Mouse (Mus musculus): ENCODE results near the gene Ccdc177. TPM values are rescaled to one million over a fixed set of nuclear protein-coding genes. Genes with fewer than 3 reads are reported as not detected.
A peak's percentile ranks its signal among the peaks of the same experiment; 100 is the strongest.

Gene Ccdc177
- total RNA-seq, 2 experiments from 2014 or later = 12.9 to 15.5 TPM

DNA sequence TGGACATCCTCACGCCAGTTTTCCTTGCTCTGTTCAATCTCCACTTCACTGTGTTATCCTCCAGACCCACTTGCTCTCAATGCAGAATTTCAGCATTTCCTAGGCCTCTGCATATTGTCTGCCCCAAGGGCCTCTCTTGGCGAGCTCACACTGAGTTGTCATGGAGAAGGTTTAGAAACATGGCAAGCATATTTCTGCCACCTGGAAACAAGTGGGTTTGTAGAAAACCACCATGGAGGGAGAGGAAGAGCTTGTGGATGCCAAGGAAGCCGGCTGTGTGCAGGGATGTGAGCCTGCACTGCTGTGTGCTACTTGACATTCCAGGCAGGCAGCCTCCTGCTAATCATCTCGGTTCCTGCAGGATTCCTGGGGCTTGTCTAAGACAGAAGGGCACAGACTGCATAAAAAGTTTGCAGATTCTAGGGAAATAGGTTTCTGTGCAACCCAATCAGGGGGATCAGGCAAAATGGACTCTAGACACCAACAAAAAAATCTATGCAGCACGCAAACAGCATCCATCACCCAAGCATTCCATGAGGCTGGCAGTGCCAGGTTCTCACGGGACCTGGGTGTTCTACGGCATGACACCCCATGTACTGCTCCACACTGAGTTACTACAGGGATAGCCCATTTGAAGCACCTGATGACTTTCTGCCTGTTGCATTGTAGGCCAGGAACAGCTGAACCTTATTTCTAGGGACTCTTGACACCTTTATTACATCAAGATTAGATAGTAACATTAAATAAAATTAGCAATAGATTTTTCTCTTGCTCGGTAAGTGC lies 14.3 kb downstream of the Ccdc177 start:
- intact Hi-C loops (cut with DNase I) = no loop called here
- peak in 1 of 2 experiments; percentile 55 for DNase-seq (ENCODE audit: low spot score in 2 of 2)

- intact Hi-C loops (cut with DNase I) = no loop called here
- DNase-seq (ENCODE audit: low spot score in 2 of 2) = no peak
Measured at GRCm38 (mm10) chr12:80744614-80745013, 15.9 kb downstream of the Ccdc177 start.

DNA sequence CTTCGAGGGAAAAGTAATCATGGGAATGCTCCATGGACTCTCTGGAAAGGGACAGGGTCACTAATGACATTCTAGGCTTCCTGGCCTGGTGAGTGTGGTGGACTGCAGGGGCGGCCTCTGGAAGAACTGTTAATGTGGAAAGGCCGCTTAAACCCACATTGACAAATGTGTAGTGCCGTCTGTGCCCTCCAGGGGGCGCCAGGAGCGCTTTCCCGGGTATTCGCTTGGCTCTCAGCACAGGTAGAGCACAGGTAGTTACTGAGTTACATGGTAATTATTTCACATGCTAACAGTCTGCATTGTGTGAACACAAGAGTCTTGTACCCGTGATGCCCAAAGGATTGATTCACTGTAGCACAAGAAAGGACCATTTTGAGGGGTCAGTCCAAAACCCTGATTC lies 21.0 kb downstream of the Ccdc177 start:
- DNase-seq (ENCODE audit: low spot score in 2 of 2) = no peak
- intact Hi-C loops (cut with DNase I) = no loop called here

- no peak for DNase-seq (ENCODE audit: low spot score in 2 of 2)
- intact Hi-C loops (cut with DNase I) = no loop called here
Measured at GRCm38 (mm10) chr12:80737283-80737600, 23.2 kb downstream of the Ccdc177 start.

DNA sequence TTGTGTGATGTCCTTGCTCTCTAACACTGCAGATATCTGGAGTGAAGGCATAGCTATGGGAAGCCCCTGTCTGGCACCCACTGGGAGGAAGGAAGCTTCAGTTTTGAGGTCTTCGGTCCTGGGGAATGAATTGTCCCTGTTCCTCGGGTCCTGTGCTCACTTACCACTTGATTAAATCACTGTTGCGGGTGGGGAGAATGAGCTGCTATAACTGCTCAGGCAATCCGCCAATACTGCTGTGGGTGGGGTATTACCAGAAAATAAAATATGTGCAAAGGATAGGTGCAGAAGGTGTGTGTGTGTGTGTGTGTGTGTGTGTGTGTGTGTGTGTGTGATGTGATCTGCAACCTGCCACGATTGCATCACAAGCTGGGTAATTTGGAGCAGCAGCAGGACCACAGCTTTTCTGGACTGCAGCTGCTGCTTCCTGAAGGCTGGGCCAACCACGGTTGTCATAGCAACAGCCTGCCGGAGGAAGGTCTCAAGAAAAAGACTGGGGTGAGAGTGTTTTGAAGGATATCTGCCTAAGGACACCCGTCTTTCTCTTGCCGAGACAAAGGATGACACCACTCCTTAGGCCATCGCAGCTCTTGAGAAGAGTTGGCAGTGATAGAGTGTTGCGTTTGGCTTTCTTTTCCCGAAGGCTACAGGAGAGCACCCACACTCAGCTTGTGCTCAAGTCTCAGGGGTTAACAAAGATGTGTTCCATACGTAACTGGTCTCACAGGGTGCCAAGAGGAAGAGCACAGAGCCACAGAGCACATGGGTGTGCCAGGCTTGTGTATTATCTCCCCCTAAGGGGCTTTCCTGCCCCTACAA lies 23.8 kb downstream of the Ccdc177 start:
- peak; percentile 74 to 86 for DNase-seq (ENCODE audit: low spot score in 2 of 2)
- intact Hi-C loops (cut with DNase I) = no loop called here

- intact Hi-C loops (cut with DNase I) = no loop called here
Measured at GRCm38 (mm10) chr12:80734526-80735470, 25.7 kb downstream of the Ccdc177 start.

GRCm38 (mm10) chr12:80730567-80730966 lies 29.9 kb downstream of the Ccdc177 start:
- intact Hi-C loops (cut with DNase I) = loop anchor here (1.0 kb wide), 1 partner anchor 30 kb away; the partner anchor contains the start of gene Ccdc177

More at GRCm38 (mm10) chr12:80734526-80735470, 25.7 kb downstream of the Ccdc177 start:
- no peak for DNase-seq (ENCODE audit: low spot score in 2 of 2)

GRCm38 (mm10) chr12:80729758-80730530 lies 30.5 kb downstream of the Ccdc177 start:
- peak; percentile 9 to 58 for DNase-seq (ENCODE audit: low spot score in 2 of 2)
- intact Hi-C loops (cut with DNase I) = loop anchor here (1.0 kb wide), 1 partner anchor 30 kb away; the partner anchor contains the start of gene Ccdc177

More at GRCm38 (mm10) chr12:80730567-80730966, 29.9 kb downstream of the Ccdc177 start:
- peak; percentile 74 to 86 for DNase-seq (ENCODE audit: low spot score in 2 of 2)

DNA sequence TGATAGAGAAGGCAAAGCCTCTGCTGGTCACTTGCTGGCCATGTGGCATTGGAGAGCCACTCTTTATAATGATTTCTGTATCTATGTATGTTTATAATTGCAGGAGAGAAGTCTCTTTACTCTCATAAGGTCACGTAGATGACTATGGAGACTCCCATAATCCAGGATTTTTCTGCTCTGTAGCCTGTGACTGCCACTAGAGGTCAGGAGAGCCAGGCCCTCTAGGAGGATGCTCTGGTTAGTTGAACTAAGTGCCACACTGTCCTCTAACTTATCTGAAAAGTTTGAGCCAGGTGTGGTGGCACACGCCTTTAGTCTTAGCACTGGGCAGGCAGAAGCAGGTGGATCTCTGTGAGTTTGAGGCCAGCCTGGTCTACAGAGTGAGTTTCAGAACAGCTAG lies 31.7 kb downstream of the Ccdc177 start:
- DNase-seq (ENCODE audit: low spot score in 2 of 2) = no peak
- intact Hi-C loops (cut with DNase I) = no loop called here

GRCm38 (mm10) chr12:80728207-80728606 lies 32.3 kb downstream of the Ccdc177 start:
- no peak for DNase-seq (ENCODE audit: low spot score in 2 of 2)
- intact Hi-C loops (cut with DNase I) = no loop called here

DNA sequence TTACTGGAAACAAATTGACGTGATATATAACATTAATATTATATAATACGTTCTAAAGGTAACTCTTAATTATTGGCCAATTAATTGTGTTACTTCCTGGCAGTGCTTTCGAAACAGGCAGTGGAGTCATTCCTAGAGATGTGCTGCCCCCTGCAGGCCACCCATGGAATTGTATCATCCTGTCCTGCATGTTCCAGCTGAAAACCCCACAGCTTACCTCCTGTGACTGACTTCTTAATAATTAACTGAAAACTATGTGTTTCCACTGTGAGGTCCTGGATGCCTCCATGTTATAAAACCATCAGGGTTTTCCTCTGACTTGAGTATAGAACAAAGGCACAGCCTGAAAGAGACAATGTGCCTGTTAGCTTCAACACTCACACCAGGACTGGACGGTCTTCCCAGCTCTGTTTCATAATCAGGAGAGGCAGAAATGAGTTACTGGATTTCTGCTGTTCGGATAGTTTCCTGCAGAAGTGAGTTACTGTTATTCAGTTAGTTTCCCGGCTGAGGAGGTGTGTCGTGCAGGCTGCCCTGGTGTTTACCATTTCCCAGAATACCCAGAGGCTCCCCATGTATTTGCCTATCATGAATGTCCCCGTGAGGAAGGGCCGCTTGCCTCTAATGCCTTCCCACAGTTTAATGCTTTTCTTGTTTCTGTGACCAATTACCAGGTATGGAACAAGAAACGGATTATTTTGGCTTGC lies 35.5 kb downstream of the Ccdc177 start:
- DNase-seq (ENCODE audit: low spot score in 2 of 2) = peak; percentile 81 to 82
- intact Hi-C loops (cut with DNase I) = loop anchor here (2.0 to 5.0 kb wide), 3 partner anchors 43 to 566 kb away; no protein-coding TSS in a partner anchor

- DNase-seq (ENCODE audit: low spot score in 2 of 2) = no peak
- intact Hi-C loops (cut with DNase I) = loop anchor here (5.0 kb wide), 2 partner anchors 39 to 219 kb away; no protein-coding TSS in a partner anchor
Measured at GRCm38 (mm10) chr12:80721458-80721857, 39.0 kb downstream of the Ccdc177 start.

DNA sequence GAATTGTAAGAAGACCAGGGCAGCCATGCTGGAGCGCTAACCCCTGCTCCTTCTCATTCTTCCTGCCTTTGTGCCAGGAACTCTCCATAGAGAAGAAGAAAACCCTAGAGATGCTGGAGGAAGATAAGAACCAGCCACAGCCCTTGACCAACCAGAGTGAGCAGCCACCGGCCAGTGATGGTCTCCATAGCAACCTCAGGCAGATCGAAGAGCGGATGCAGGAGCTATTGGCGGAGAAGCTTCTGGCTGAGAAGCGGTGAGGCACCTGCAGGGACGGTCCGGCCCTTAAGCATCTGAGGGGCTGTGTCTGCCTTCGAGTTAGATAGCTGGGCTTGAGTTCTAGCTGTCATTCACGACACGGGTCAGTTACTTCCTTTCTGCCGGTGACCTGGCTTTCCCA lies 40.0 kb downstream of the Ccdc177 start:
- DNase-seq (ENCODE audit: low spot score in 2 of 2) = no peak
- intact Hi-C loops (cut with DNase I) = loop anchor here (5.0 kb wide), 2 partner anchors 38 to 218 kb away; no protein-coding TSS in a partner anchor

- intact Hi-C loops (cut with DNase I) = no loop called here
Measured at GRCm38 (mm10) chr12:80719141-80719540, 41.3 kb downstream of the Ccdc177 start.

DNA sequence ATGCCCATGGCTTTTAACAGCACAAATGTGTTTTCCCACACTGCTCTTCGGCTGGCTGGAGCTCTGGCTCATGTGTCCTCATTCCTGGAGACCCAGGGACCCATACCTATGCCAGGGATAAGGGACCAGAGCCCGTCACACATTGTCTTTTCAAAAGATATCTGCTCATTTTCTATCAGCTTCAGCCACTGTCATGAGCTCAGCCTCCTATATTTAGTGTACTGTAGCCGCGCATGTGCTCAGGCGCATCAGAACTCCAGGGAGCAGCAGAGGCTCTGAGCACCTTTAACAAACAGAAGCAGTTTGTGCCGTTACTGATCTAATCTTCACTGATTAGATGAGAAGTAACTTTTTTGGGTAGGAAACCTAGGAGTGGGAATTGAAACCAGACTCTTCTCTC lies 44.6 kb downstream of the Ccdc177 start:
- DNase-seq (ENCODE audit: low spot score in 2 of 2) = no peak
- intact Hi-C loops (cut with DNase I) = no loop called here

More at GRCm38 (mm10) chr12:80719141-80719540, 41.3 kb downstream of the Ccdc177 start:
- DNase-seq (ENCODE audit: low spot score in 2 of 2) = no peak

DNA sequence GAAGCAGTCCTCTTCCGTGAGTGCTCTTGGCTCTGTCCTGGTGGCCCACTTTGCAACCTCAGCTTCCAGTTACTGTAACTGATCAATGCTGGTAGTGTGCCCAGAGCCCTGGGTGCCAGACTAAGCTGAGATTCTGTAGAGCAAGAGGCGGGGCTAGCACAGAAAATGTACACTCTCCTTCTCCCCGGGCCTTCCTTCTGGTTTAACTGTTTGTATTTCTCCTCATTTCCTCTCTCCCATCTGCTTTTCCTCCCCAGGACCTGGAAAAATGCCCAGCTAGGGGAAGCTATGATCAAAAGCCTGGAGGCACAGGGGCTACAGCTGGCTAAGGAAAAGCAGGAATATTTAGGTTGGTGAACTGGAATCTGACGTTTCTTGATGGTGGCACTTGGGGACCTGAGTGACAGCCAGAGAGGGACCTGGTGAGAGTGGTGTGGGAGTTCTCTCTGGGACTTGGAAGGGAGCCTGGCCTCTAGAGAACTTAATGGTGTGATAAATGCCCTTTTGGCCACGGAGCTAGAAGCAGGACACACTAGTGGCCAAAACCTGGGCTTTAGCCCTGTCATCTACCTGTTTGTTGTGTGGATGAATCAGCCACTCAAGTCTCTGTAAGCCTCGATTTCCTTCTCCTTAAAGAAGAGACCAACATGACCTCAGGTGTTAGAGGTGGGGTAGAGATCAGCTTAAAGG lies 53.4 kb downstream of the Ccdc177 start:
- DNase-seq (ENCODE audit: low spot score in 2 of 2) = peak in 1 of 2 experiments; percentile 14
- intact Hi-C loops (cut with DNase I) = no loop called here

- intact Hi-C loops (cut with DNase I) = no loop called here
- DNase-seq (ENCODE audit: low spot score in 2 of 2) = no peak
Measured at GRCm38 (mm10) chr12:80706208-80706914, 54.1 kb downstream of the Ccdc177 start.

Data from left cerebral cortex, postnatal 25 days (tissue).